Mouse (Mus musculus) embryonic fibroblast, embryonic 13.5 days (primary cell): Measurements from ENCODE around the gene Tbc1d5.

Experiments
- CTCF ChIP-seq: IDR thresholded peaks from 2 replicates; pipeline ENCODE4 v1.5.1; 2011; ENCODE audit warnings: mild to moderate bottlenecking, control low read depth, low read length, moderate library complexity, borderline replicate concordance; ENCODE audit not compliant: insufficient read depth
- POLR2A ChIP-seq: IDR thresholded peaks from 2 replicates; pipeline ENCODE4 v1.6.1; 2011; ENCODE audit warnings: low read depth, mild to moderate bottlenecking, control low read depth, low read length, moderate library complexity

GRCm38 (mm10) chr17:50752753-50753152 is 426.4 kb downstream of the Tbc1d5 start:
- TF ChIP-seq CTCF, result no peak
- TF ChIP-seq POLR2A, result no peak
